Mouse (Mus musculus) midbrain, postnatal 0 days (tissue): Measurements from ENCODE around the gene Ptprn. TPM values are rescaled to one million over a fixed set of nuclear protein-coding genes. Genes with fewer than 3 reads are reported as not detected.

Experiments
- ATAC-seq: fragments of 200-750 bp; cut with Nextera tagmentation; 2 replicates; pipeline ENCODE4 v1.8.0; 2017; ENCODE audit warnings: moderate number of reproducible peaks, mild to moderate bottlenecking, moderate TSS enrichment, moderate library complexity; ENCODE audit not compliant: low FRiP score
- DNase-seq: peaks from one replicate; pipeline ENCODE4 v3.0.0-alpha.2; 2015; ENCODE audit warnings: low spot score
- H3K27ac ChIP-seq: fragments of 300-500 bp; sonication (generic); 2 replicates; pipeline ENCODE4 v1.5.1; 2014; ENCODE audit warnings: low read depth, mild to moderate bottlenecking, low read length, mixed read lengths
- H3K27me3 ChIP-seq: fragments of 300-500 bp; sonication (generic); 2 replicates; pipeline ENCODE4 v1.6.1; 2014; ENCODE audit warnings: low read length, control low read depth, mixed read lengths; ENCODE audit not compliant: insufficient read depth
- H3K36me3 ChIP-seq: fragments of 300-500 bp; sonication (generic); 2 replicates; pipeline ENCODE4 v1.6.1; 2014; ENCODE audit warnings: low read length, control low read depth, mixed read lengths; ENCODE audit not compliant: insufficient read depth
- H3K4me1 ChIP-seq: fragments of 300-500 bp; sonication (generic); 2 replicates; pipeline ENCODE4 v1.6.1; 2014; ENCODE audit warnings: mild to moderate bottlenecking, control low read depth, antibody characterized with exemption, low read length, mixed read lengths; ENCODE audit not compliant: insufficient read depth
- H3K4me2 ChIP-seq: fragments of 300-500 bp; sonication (generic); 2 replicates; pipeline ENCODE4 v1.6.1; 2014; ENCODE audit warnings: low read depth, mild to moderate bottlenecking, low read length, mixed read lengths; ENCODE audit not compliant: poor library complexity, severe bottlenecking
- H3K4me3 ChIP-seq: fragments of 300-500 bp; sonication (generic); 2 replicates; pipeline ENCODE4 v1.5.1; 2014; ENCODE audit warnings: low read depth, mild to moderate bottlenecking, low read length, moderate library complexity
- H3K9ac ChIP-seq: fragments of 300-500 bp; sonication (generic); replicated peaks from 2 replicates; pipeline ENCODE4 v1.6.1; 2014; ENCODE audit warnings: mild to moderate bottlenecking, low read length, moderate library complexity, mixed read lengths; ENCODE audit not compliant: poor library complexity, severe bottlenecking
- H3K9me3 ChIP-seq: fragments of 300-500 bp; sonication (generic); 2 replicates; pipeline ENCODE4 v1.6.1; 2016; ENCODE audit warnings: low read length, control low read depth
- CTCF ChIP-seq: IDR thresholded peaks from 2 replicates; pipeline ENCODE4 v1.5.1; 2016; ENCODE audit warnings: antibody characterized with exemption, mild to moderate bottlenecking
- WGBS: fragments of 180-500 bp; shearing (Covaris S2); extraction: QIAGEN DNeasy Blood & Tissue Kit; methylation state at CpG from one replicate; pipeline ENCODE4 v1.1.7; 2014; 5-methylcytosine and 5-hydroxymethylcytosine counted together
- polyA plus RNA-seq: library from polyadenylated mRNA; unstranded; fragments of >200 nt; fragmentation: Nextera tagmentation; extraction: Ambion mirVana; gene quantifications from 2 replicates; pipeline ENCODE4 v1.2.1, GENCODE M21; 2015
- total RNA-seq: library from RNA; depleted of rRNA; stranded (reverse); fragments of >200 nt; gene quantifications from 2 replicates; pipeline ENCODE4 v1.2.3, GENCODE M21; 2014

The Ptprn gene
- total and polyA plus RNA-seq, 2 experiments from 2014 or later, result 51.4 to 127 TPM

- Histone ChIP-seq H3K9me3 (no peaks in the 10 kb centered on the region), H3K36me3 (no peaks in the 10 kb centered on the region), H3K4me3 (no peak within 1 kb of the TSS), H3K9ac (no peak within 1 kb of the TSS), H3K4me1 (no peaks in the 10 kb centered on the region), H3K27ac (no peak within 1 kb of the TSS), H3K4me2 (no peak within 1 kb of the TSS), H3K27me3 (no peaks in the 10 kb centered on the region)
- no peak for ATAC-seq
- WGBS, result 74% methylated on average over 5 of the region's 5 CpGs
- TF ChIP-seq CTCF, result no peak
- DNase-seq, result no peak
Measured at GRCm38 (mm10) chr1:75231664-75232152, 32.6 kb downstream of the Ptprn start, which contains the start of gene A630095N17Rik. A630095N17Rik (minus strand) TSS chr1:75232102.

DNA sequence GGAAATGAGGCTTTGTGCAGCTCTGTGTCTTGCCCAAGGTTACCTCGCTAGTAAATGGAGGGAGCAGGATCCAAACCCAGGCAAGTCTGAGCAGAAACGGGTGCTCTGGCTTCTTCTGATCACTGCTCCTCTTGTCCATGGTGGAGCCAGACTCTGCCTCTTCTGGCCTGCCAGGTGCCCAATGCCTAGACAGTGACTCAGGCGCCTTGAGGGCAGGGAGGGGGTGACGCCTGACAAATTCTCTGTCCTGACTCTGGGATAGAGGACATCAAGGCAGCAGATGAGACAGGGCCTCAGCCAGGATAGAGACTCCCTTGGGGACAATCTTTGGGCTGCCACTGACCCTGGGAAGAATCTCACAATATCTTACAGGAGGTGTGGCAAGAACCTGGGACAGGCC, 33.1 kb downstream of the Ptprn start:
- no peaks in the 10 kb centered on the region for H3K36me3 ChIP-seq
- no peaks in the 10 kb centered on the region for H3K9me3 ChIP-seq
- ATAC-seq, result no peak
- no peak overlapping the region for H3K4me2 ChIP-seq
- no peak for TF ChIP-seq CTCF
- no peak overlapping the region for H3K9ac ChIP-seq
- no peaks in the 10 kb centered on the region for H3K27me3 ChIP-seq
- 79% methylated on average over 4 of the region's 4 CpGs for WGBS
- no peak overlapping the region for H3K4me3 ChIP-seq
- H3K27ac ChIP-seq, result no peak overlapping the region
- H3K4me1 ChIP-seq, result no peaks in the 10 kb centered on the region
- DNase-seq, result no peak

DNA sequence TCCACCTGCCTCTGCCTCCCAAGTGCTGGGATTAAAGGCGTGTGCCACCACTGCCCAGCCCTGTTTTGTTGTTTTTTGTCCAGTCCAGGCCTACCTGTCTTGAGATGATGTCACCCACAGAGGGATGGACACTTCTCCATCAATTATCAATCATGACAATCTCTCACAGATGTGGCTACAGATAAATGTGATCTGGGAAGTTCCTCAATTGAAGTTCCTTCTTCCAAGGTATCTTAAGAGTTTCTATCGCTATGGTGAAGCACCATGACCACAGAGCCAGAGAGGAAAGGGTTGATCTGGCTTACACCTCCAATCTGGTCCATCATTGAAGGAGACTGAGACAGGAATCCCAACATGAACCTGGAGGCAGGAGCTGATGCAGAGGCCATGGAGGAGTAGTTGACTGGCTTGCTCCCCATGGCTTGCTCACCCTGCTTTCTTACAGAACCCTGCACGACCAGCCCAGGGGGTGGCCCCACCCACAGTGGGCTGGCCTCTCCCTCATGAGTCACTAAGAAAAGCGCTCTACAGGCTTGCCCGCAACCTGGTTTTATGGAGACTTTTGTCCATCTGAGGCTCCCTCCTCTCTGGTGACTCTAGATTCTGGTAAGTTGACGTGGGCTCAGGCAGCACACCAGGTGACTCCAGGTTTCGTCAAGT, 33.8 kb downstream of the Ptprn start:
- Histone ChIP-seq H3K36me3 (no peaks in the 10 kb centered on the region), H3K27ac (no peak overlapping the region), H3K4me1 (no peaks in the 10 kb centered on the region), H3K9me3 (no peaks in the 10 kb centered on the region), H3K9ac (no peak overlapping the region), H3K4me3 (no peak overlapping the region), H3K27me3 (no peaks in the 10 kb centered on the region), H3K4me2 (no peak overlapping the region)
- TF ChIP-seq CTCF, result no peak
- 74% methylated on average over 7 of the region's 7 CpGs for WGBS
- DNase-seq (no peak), ATAC-seq (no peak)

- no peak for DNase-seq
- Histone ChIP-seq H3K4me1 (no peaks in the 10 kb centered on the region), H3K27me3 (no peaks in the 10 kb centered on the region), H3K36me3 (no peaks in the 10 kb centered on the region), H3K4me3 (no peak overlapping the region), H3K27ac (no peak overlapping the region), H3K9me3 (no peaks in the 10 kb centered on the region), H3K4me2 (no peak overlapping the region), H3K9ac (no peak overlapping the region)
- WGBS, result 81% methylated on average over 4 of the region's 4 CpGs
- no peak for TF ChIP-seq CTCF
- ATAC-seq, result no peak
Measured at GRCm38 (mm10) chr1:75229158-75229557, 35.1 kb downstream of the Ptprn start.

DNA sequence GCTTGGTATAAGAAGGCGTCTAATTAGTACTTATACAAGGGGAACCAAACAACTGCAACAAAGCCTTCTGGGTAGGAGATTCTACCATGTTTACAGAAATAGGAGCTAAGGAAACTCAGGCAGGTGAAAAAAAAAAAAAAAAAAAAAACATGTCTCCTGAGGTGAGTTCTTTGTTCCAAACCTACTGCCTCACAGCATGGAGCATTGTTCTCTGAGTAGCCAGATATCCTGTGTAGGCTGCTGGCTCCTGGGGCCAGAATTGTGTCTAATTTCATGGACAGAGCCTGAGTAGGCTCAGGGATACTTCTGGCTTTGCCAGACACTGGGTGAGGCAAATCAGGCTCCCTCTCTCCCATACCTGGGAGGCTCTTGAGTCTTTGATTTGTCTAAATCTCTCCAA, 36.6 kb downstream of the Ptprn start:
- no peak for ATAC-seq
- H3K4me3 ChIP-seq, result no peak overlapping the region

DNA sequence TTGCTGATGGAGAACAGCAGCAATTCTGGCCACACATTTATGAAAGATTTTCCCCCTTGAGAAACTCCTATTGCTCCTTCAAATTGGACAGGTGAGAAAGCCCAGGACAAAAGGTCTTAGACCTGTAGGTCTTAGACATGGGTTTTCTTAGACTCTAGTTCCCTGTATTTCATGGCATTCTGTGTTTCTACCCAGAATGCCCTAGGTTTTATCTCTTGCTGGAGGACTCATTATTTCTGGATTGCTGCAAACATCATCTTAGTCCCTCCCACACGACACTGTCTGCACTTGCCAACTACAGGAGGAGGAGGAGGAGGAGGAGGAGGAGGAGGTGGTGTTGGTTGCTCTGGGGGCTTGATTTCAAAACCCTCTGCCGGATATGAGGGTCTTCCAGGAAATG, 38.2 kb downstream of the Ptprn start:
- no peak for ATAC-seq
- TF ChIP-seq CTCF, result no peak

More for the DNA sequence above, 36.6 kb downstream of the Ptprn start:
- Histone ChIP-seq H3K27ac (no peak overlapping the region), H3K27me3 (no peaks in the 10 kb centered on the region; the same call in 1 of the 2 replicates), H3K36me3 (no peaks in the 10 kb centered on the region), H3K4me2 (no peak overlapping the region), H3K9ac (no peak overlapping the region), H3K4me1 (no peaks in the 10 kb centered on the region), H3K9me3 (no peaks in the 10 kb centered on the region)
- 79% methylated on average over 1 of the region's 1 CpGs for WGBS
- no peak for TF ChIP-seq CTCF
- no peak for DNase-seq

More for the DNA sequence above, 38.2 kb downstream of the Ptprn start:
- WGBS, result 70% methylated on average over 2 of the region's 2 CpGs
- no peaks in the 10 kb centered on the region for H3K4me1 ChIP-seq
- H3K9ac ChIP-seq, result no peak overlapping the region
- H3K27me3 ChIP-seq, result peaks cover 5% of the 10 kb centered on the region
- H3K9me3 ChIP-seq, result no peaks in the 10 kb centered on the region
- H3K4me3 ChIP-seq, result no peak overlapping the region
- no peak overlapping the region for H3K27ac ChIP-seq
- no peak overlapping the region for H3K4me2 ChIP-seq
- DNase-seq, result no peak
- no peaks in the 10 kb centered on the region for H3K36me3 ChIP-seq
